Mouse (Mus musculus) kidney, embryonic 16.5 days (tissue): ENCODE measurements around the gene Utf1. TPM values are rescaled to one million over a fixed set of nuclear protein-coding genes. Genes with fewer than 3 reads are reported as not detected.

Experiments used
- ATAC-seq: fragments of 200-750 bp; cut with Nextera tagmentation; 2 replicates; pipeline ENCODE4 v1.8.0; 2017; ENCODE audit warnings: moderate TSS enrichment; ENCODE audit not compliant: low FRiP score, low TSS enrichment
- H3K27ac ChIP-seq: fragments of 300-500 bp; sonication (generic); 2 replicates; pipeline ENCODE4 v1.5.1; 2014; ENCODE audit warnings: low read length
- H3K27me3 ChIP-seq: fragments of 300-500 bp; sonication (generic); 2 replicates; pipeline ENCODE4 v1.6.1; 2014; ENCODE audit warnings: low read length, control low read depth, mixed read lengths; ENCODE audit not compliant: insufficient read depth
- H3K36me3 ChIP-seq: fragments of 300-500 bp; sonication (generic); 2 replicates; pipeline ENCODE4 v1.6.1; 2014; ENCODE audit warnings: low read length, control low read depth, mixed read lengths; ENCODE audit not compliant: insufficient read depth
- H3K4me1 ChIP-seq: fragments of 300-500 bp; sonication (generic); 2 replicates; pipeline ENCODE4 v1.6.1; 2014; ENCODE audit warnings: low read length, control low read depth, mixed read lengths; ENCODE audit not compliant: insufficient read depth
- H3K4me2 ChIP-seq: fragments of 300-500 bp; sonication (generic); replicated peaks from 2 replicates; pipeline ENCODE4 v1.6.1; 2014; ENCODE audit warnings: low read depth, low read length
- H3K4me3 ChIP-seq: fragments of 300-500 bp; sonication (generic); 2 replicates; pipeline ENCODE4 v1.5.1; 2014; ENCODE audit warnings: mild to moderate bottlenecking, low read length
- H3K9ac ChIP-seq: fragments of 300-500 bp; sonication (generic); replicated peaks from 2 replicates; pipeline ENCODE4 v1.6.1; 2014; ENCODE audit warnings: low read length
- H3K9me3 ChIP-seq: fragments of 300-500 bp; sonication (generic); 2 replicates; pipeline ENCODE4 v1.6.1; 2016; ENCODE audit warnings: low read length, control low read depth
- WGBS: fragments of 180-500 bp; shearing (Covaris S2); extraction: QIAGEN DNeasy Blood & Tissue Kit; methylation state at CpG from one replicate; pipeline ENCODE4 v1.1.7; 2014; 5-methylcytosine and 5-hydroxymethylcytosine counted together
- polyA plus RNA-seq: library from polyadenylated mRNA; unstranded; fragments of >200 nt; fragmentation: Nextera tagmentation; extraction: Ambion mirVana; gene quantifications from 2 replicates; pipeline ENCODE4 v1.2.1, GENCODE M21; 2015

Utf1 gene
- polyA plus RNA-seq, 1 experiment from 2014 or later: 0.21 TPM

GRCm38 (mm10) chr7:139950283-139950971 lies 6.8 kb downstream of the Utf1 start:
- Histone ChIP-seq H3K36me3 (no peaks in the 10 kb centered on the region), H3K4me3 (peak overlapping the region; percentile 67), H3K9ac (peak overlapping the region; percentile 73), H3K27ac (peak overlapping the region; percentile 51), H3K4me2 (peak overlapping the region; percentile 91), H3K4me1 (0 out of 2 replicates have a peak, but pooled peaks cover 6% of the 10 kb centered on the region), H3K9me3 (no peaks in the 10 kb centered on the region), H3K27me3 (peaks cover 17% of the 10 kb centered on the region)
- WGBS: under 1% methylated on average over 33 of the region's 33 CpGs
- ATAC-seq: peak; percentile 80

- H3K27ac ChIP-seq: peak overlapping the region; percentile 51; the same call in 1 of the 2 replicates
- 5% methylated on average over 13 of the region's 16 CpGs for WGBS
- peak overlapping the region; percentile 73 for H3K9ac ChIP-seq
- peak; percentile 50; the same call in 1 of the 2 replicates for ATAC-seq
- no peaks in the 10 kb centered on the region for H3K9me3 ChIP-seq
- H3K27me3 ChIP-seq: peaks cover 10% of the 10 kb centered on the region
- 0 out of 2 replicates have a peak, but pooled peaks cover 6% of the 10 kb centered on the region for H3K4me1 ChIP-seq
- H3K4me2 ChIP-seq: peak overlapping the region; percentile 91
- H3K4me3 ChIP-seq: peak overlapping the region; percentile 67
- H3K36me3 ChIP-seq: no peaks in the 10 kb centered on the region
Observed at GRCm38 (mm10) chr7:139951079-139951478, 7.5 kb downstream of the Utf1 start.

DNA sequence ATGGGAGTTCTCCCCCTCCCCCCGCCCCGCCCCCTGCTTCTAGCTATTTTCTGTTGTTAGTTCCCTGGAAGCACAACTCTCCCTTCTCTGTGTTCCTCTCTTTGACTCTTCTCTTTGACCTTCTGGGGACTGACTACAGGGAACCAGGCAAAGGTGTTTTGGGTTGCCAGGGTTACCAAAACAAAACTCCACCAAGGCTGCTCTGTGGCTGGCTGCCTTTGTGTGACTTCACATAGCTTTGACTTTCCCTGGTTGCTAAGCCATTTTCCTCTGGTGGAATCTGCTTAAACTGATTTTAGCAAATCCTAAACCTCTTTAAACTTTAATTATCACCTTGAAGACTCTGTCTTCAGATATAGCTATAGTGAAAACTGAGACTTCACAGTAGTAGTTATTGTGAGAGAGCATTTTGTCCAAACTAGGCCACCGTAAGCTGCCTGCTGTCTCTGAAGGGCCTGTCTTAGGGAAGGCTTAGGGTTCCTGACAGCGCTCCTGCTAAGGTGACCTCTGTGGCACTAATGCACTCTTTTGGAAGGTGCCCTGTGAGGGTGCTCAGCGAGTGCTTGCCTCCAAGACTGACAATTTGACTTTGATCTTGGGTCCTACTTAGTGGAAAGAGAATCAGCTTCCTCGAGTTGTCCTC lies 8.5 kb downstream of the Utf1 start:
- Histone ChIP-seq H3K9ac (no peak overlapping the region), H3K4me2 (no peak overlapping the region), H3K27ac (no peak overlapping the region), H3K4me1 (0 out of 2 replicates have a peak, but pooled peaks cover 6% of the 10 kb centered on the region), H3K9me3 (no peaks in the 10 kb centered on the region), H3K36me3 (no peaks in the 10 kb centered on the region), H3K4me3 (no peak overlapping the region), H3K27me3 (peaks cover 2% of the 10 kb centered on the region; the same call in 1 of the 2 replicates)
- no peak for ATAC-seq
- 67% methylated on average over 6 of the region's 6 CpGs for WGBS

GRCm38 (mm10) chr7:139955505-139955904 lies 11.9 kb downstream of the Utf1 start:
- Histone ChIP-seq H3K9ac (no peak overlapping the region), H3K27ac (no peak overlapping the region), H3K9me3 (no peaks in the 10 kb centered on the region), H3K36me3 (no peaks in the 10 kb centered on the region), H3K4me2 (no peak overlapping the region), H3K4me1 (peaks cover 13% of the 10 kb centered on the region; the same call in 1 of the 2 replicates), H3K4me3 (no peak overlapping the region), H3K27me3 (0 out of 2 replicates have a peak, but pooled peaks cover 4% of the 10 kb centered on the region)
- ATAC-seq: no peak
- 69% methylated on average over 4 of the region's 4 CpGs for WGBS

GRCm38 (mm10) chr7:139956658-139957057 lies 13.1 kb downstream of the Utf1 start:
- Histone ChIP-seq H3K4me2 (no peak overlapping the region), H3K9ac (no peak overlapping the region), H3K27me3 (0 out of 2 replicates have a peak, but pooled peaks cover 4% of the 10 kb centered on the region), H3K4me1 (peaks cover 10% of the 10 kb centered on the region; the same call in 1 of the 2 replicates), H3K36me3 (no peaks in the 10 kb centered on the region), H3K27ac (no peak overlapping the region), H3K9me3 (no peaks in the 10 kb centered on the region), H3K4me3 (no peak overlapping the region)
- no peak for ATAC-seq
- WGBS: 83% methylated on average over 3 of the region's 3 CpGs

GRCm38 (mm10) chr7:139957437-139957836 lies 13.8 kb downstream of the Utf1 start:
- no peaks in the 10 kb centered on the region for H3K9me3 ChIP-seq
- H3K27me3 ChIP-seq: 0 out of 2 replicates have a peak, but pooled peaks cover 4% of the 10 kb centered on the region
- H3K27ac ChIP-seq: no peak overlapping the region
- no peak overlapping the region for H3K9ac ChIP-seq
- no peaks in the 10 kb centered on the region for H3K36me3 ChIP-seq
- no peak overlapping the region for H3K4me2 ChIP-seq
- 57% methylated on average over 11 of the region's 11 CpGs for WGBS
- peaks cover 7% of the 10 kb centered on the region; the same call in 1 of the 2 replicates for H3K4me1 ChIP-seq
- no peak for ATAC-seq
- no peak overlapping the region for H3K4me3 ChIP-seq

DNA sequence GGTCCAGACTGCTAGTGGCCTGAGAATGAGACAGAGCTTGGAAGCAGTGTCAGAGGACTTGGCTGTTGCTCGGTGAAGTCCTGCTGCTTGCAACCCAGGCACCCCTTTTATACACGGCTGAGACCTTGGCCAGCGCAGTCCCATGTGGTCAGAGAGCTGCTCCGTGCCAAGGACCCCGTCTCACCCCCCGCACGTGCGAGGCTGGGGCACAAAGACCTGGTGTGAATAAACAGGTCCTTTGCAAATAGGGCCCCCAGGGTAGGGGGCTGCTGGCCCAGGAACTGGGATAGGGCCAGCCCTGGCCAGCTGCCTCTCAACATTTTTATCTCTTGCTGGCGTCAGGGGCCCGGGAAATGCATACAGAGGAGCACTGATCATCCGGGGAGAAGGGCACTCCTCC lies 14.4 kb downstream of the Utf1 start:
- Histone ChIP-seq H3K4me3 (no peak overlapping the region), H3K27me3 (0 out of 2 replicates have a peak, but pooled peaks cover 4% of the 10 kb centered on the region), H3K9me3 (no peaks in the 10 kb centered on the region), H3K4me2 (no peak overlapping the region), H3K9ac (no peak overlapping the region), H3K4me1 (peaks cover 7% of the 10 kb centered on the region; the same call in 1 of the 2 replicates), H3K36me3 (no peaks in the 10 kb centered on the region), H3K27ac (no peak overlapping the region)
- ATAC-seq: no peak
- WGBS: 34% methylated on average over 11 of the region's 11 CpGs

DNA sequence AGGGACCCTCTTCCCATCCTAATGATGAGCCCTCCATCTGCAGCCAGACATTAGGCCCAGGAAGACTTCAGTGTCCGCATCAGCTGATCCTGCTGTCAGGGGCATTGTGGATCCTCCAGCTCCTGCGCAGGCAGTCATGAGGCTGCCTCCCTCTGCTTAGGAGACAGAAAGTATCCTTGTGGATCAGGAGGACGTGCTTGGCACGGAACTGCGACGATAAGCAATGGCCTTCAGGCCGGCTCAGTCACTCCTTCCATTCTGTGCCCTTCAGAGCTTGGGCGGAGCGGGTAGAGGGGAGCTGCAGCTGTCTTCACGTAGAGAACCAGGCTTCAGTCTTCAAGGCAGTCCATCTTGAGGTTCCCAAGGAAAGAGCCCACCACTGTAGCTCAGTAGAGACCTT lies 17.6 kb downstream of the Utf1 start:
- H3K9ac ChIP-seq: no peak overlapping the region
- ATAC-seq: no peak
- H3K27me3 ChIP-seq: 0 out of 2 replicates have a peak, but pooled peaks cover 4% of the 10 kb centered on the region
- H3K9me3 ChIP-seq: no peaks in the 10 kb centered on the region
- no peak overlapping the region for H3K4me3 ChIP-seq
- H3K36me3 ChIP-seq: no peaks in the 10 kb centered on the region
- H3K4me1 ChIP-seq: peaks cover 7% of the 10 kb centered on the region; the same call in 1 of the 2 replicates
- H3K4me2 ChIP-seq: no peak overlapping the region
- no peak overlapping the region for H3K27ac ChIP-seq
- 86% methylated on average over 10 of the region's 10 CpGs for WGBS

DNA sequence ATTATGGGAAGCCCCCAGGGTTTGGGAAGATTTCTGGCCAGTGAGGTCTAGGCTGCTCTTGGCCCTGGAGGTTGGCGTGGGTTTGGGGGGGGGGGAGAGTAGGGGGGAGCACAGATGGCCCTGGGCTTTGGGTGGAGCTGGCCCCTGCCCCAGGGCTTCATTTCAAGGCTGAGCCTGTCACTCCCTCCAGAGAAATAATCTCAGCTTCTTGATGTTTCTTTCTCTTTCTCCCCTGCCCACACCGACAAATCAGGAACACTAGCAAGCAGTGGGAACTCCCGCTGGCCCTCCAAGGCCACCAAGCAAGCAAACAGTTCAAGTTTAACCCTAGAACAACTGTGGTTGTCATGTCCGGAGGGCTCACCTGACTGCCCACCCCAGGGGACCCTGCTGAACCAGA lies 20.2 kb downstream of the Utf1 start:
- Histone ChIP-seq H3K4me1 (no peaks in the 10 kb centered on the region), H3K4me3 (no peak overlapping the region), H3K27me3 (no peaks in the 10 kb centered on the region; the same call in 1 of the 2 replicates), H3K27ac (no peak overlapping the region), H3K4me2 (no peak overlapping the region), H3K9ac (no peak overlapping the region), H3K9me3 (no peaks in the 10 kb centered on the region), H3K36me3 (no peaks in the 10 kb centered on the region)
- WGBS: 55% methylated on average over 4 of the region's 4 CpGs
- ATAC-seq: no peak

DNA sequence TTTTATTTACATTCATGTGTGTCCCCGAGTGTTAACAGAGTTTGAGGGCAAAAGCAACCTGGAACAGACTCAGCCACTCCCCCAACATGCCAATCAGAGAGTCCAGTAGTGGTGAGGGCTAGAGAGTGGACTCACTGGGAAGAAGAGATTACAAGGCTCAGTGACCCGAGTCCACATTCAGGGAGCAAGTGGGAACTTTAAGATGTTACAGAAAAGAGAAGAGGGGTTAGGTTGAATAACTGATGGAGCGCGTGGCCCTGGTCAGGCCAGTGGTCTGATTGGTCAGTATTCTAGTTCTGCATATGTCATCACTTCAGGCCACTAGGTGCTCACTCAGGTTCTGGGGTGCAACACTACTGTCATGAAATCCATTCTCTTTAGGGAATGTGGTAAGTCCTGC lies 23.6 kb downstream of the Utf1 start:
- 29% methylated on average over 4 of the region's 4 CpGs for WGBS

More for the DNA sequence above, 23.6 kb downstream of the Utf1 start:
- Histone ChIP-seq H3K9me3 (no peaks in the 10 kb centered on the region), H3K9ac (no peak overlapping the region), H3K27me3 (no peaks in the 10 kb centered on the region; the same call in 1 of the 2 replicates), H3K36me3 (no peaks in the 10 kb centered on the region), H3K4me2 (no peak overlapping the region), H3K4me3 (no peak overlapping the region), H3K4me1 (no peaks in the 10 kb centered on the region), H3K27ac (no peak overlapping the region)
- no peak for ATAC-seq
